Mouse (Mus musculus) cerebellum, postnatal 10 days (tissue): ENCODE data around the gene Madcam1.

Experiments used
- DNase-seq, 2 experiments: peaks; one replicate each; pipeline ENCODE4 v3.0.0; 2021; ENCODE audit warnings: mixed read lengths in 2 of 2

Madcam1 gene

DNA sequence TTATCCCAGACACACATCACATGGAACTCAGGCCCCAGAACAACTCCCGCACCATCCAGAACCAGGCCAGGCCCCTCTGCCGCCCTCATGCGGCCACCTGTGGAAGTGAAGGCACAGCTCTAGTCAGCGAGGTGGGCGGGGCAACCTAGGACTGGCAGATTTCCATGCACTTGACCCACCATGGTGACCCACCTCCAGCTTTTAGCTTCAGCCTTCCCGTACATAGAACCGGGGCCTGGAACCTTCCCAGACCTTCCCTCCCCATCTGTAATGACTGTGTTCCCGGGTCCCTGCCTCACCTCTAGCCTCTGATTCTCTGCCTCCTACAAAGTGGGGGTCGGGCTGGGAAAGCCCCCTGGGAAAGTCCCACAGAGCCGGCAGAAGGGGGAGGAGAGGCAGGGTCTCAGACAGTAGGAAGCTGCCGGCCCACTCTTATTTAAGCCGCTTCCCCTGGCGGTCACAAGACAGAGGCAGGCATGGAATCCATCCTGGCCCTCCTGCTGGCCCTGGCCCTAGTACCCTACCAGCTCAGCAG is at the start of gene Madcam1:
Gene Madcam1, plus strand, starts transcription at position 429 of the 535 bp plus-strand sequence.
- DNase-seq, result peak; percentile 91 to 94

DNA sequence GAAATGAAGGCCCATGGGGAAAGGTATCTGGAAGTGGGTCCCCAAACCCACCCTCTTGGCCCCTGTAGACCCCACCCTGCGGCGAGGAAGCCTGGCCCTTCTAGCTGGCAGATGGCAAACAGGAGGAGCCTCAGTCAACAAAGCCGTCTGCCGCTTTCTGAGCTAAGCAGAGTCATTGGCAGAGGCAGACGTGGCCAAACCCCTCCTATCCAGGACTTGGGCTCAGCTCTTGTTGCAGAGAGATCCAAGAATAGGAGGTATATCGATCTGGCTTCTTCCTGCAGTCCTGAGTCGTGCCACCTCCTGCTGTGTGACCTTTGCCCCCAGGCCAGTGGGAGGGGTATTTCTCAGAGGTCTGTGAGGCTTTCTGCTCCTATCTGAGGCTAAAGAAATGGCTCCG is 48.5 kb upstream of the Madcam1 start:
- peak; percentile 92 to 97 for DNase-seq

DNA sequence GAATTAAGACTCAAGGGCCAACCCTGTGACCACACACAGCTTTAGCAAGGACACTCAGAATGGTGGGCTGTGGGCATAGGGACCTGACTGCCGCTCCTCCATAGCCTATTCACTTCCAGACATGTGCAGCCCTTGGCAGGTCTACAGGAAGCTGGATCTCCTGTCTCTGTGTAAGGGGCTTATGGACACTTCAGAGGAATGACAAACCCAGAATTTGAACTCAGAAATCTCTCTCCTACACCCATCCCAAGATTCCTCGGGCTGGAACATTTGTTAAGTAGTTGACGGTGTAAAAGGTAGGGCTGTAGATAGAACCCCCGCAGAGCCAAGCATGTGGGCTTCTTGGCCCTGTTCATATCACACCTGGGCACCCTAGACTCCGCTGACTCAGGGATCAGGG is 48.0 kb upstream of the Madcam1 start:
- DNase-seq, result peak; percentile 58 to 62

DNA sequence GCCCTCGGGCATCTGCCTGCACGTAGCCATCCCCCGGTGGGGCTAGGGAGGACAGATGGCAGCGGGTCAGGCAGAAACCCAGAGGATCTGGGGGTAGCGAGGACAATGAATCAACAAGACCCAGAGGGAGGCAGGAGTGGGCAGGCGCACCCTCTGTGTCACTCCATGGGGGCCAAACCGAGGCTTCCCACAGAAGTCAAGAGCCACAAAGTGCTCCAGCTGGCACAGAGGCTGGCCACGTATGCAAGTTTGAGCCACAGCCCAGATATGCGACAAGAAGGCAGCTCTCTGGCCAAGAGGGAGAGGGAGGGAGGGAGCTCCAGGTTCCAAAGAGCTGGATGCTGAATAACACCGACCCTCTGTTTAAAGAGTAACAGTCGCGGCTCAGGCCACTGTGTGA is 40.4 kb upstream of the Madcam1 start:
- peak; percentile 71 to 77 for DNase-seq

DNA sequence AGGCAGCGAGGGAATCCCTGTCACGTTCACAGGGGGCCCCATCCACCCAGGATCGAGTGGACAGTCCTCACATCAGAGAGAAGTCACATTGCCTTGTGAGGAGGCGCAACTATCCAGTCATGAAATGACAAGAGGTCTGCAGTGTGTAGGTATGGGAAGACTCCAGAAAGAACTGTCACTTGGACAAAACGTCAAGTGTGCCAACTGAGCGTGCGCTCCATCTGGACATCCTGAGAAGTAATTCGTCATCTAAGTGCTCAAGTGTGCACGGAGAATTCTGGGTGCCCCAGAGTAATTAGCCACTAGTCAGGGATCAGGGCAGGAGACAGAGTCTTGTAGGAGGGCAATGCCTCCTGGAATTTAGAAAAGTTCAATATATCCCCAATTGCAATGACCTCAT is 39.0 kb upstream of the Madcam1 start:
- DNase-seq, result peak; percentile 70 to 78

DNA sequence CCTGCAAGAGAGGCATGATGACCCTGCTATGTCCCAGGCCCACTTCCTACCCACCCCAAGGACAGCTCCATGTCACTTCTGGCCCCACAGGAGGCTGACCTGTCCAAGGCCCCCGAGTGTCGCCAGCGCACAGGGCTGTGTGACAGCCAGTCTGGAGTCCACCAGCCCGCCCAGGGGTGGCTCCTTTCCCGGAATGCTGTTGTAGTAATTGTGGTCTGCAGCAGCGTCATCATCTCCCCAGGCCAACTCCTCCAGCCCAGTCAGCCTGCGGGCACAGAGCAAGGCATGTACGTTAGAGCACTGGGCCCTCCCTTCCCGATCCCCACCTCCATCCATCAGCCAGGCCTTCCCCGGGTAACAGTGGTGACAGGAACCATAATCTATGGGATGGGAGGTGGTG is 38.2 kb upstream of the Madcam1 start:
- peak in 1 of 2 experiments; percentile 51 for DNase-seq

DNA sequence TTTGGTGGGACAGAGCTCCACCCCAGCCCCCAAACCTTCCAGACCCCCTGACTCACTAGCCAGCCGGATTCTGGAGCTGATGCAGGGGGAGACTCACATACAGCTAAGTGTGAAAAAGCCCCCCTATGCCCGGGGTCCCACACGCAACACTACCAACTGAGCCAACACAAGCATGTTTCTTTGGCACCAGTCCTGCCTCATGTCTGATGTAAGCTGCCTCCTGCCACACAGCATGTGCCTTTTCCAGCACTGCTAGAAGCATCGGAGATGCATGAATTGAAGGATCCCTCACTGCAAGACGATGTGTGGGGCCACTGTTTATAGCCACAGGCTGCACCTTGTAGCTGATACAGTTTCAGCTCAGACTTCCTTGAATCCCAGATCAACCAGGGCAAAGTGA is 36.0 kb upstream of the Madcam1 start:
- DNase-seq, result peak; percentile 70 to 75

DNA sequence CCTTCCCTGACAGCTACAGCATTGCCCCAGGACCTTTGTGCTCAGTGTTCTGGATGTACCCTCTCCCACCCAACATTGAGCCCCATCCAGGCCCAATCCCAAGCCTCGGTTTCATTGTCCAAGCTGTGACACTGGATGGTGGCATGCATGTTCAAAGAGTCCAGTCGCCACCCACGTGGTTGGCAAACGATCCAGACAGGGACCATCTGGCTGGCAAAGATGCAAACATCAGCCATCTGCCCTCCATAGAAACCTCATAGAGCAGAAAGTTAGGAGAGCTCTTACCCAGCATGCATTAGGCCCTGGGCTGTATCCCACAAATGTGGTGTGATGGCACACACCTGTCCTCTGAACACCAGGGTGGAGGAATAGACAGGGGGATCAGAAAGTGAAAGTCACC is 32.9 kb upstream of the Madcam1 start:
- DNase-seq, result peak; percentile 90 to 93

DNA sequence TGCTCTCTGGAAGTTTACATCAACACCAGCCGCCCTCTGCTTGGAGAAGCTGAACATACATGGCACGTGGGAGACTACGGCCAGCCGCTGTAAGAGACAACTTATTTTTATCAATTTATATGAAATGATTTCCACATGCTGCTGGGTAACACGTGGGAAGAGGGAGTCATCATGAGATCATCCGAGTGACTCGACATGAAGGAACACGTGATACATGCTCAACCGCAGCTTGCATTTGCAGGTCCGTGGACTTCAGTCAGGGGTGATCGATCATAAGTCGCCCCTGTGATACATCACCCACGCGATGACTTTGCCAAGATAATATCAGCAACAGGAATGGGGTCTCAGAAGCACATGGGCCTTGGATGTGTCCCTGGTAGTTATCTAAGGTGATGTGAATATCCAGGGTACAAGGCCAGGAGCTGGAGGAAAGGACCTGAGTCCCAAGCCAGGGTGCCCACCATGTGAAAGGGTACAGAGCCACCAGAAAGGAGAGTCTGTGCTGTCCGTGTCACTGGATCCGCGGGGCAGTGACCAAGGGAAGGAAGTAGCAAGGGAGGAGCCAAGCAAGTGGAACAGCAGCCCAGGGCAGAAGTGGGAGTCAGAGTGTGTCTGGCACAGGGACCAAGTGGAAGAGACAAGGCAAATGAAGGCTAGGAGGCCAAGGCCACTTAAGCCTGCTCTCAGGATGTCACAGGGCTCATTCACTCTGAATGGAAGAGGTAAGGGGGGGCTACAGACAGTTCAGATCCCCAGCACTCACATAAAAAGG is 31.2 kb upstream of the Madcam1 start:
- DNase-seq, result no peak

DNA sequence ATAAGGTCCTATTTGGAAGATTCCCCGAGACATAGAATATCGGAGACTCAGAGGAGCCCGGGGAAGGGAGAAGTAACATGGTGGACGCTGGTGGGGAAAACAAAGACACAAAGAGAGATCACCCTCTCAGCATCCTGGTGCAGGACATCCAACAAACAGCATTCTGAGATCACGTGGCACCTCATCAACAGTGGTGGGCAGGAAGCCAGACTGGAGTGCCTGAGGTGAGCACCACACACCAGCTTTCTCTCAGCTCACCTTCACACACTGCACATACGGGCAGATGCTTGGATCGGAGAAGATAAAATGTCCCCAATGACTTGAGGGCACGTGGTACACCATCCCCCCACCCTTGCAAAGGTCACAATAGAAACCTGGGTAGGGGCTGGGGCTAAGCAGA is 28.1 kb upstream of the Madcam1 start:
- peak; percentile 63 to 64 for DNase-seq

DNA sequence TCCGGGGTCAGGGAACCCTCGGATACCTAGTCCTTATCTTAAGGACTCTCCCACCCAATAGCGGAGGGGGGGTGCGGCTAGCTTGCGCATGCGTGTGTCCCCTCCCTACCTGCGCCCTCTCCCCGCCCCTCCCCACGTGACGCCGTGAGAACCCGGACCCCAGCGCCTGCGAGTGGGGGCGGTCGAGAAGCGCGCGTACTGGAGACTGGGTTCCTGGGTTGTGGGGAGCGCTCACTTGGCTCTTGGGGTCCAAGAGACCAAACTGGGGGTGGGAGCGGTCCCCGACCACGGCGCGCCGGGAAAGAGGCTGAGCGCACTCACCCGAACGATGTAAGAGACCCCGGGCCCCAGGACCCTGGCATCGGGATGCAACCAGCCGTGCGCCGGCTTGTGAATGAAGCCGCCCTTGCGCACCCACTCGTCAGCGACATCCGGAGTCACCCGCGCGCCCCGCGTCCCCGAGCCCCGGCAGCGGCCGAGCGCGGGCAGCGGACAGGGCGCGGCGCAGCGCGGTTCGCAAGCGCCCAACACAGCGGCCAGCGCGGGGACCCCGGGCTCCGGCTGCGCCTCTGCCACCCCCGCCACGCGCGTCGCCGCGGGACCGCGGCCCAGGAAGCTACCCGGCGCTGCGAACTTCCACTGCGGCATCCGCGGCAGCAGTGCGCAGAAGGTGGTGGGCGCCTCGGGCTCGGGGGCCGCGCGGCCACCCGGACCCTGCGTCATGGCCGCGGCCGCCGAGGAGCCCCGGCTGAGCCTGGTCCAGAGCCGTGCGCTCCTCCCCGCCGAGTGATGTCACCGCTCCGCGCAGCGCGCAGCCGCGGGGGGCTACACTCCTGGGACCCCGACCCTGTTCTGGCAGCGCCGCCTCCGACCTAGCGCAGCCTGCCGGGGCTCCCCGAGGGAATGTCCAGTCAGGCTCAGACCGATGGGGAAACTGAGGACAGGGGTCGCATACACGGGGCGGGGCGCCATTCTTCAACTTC is 26.9 kb upstream of the Madcam1 start, which contains the start of gene Shc2:
Gene Shc2, minus strand, starts transcription at position 791 of the 983 bp plus-strand sequence.
- DNase-seq, result peak; percentile 96 to 98

DNA sequence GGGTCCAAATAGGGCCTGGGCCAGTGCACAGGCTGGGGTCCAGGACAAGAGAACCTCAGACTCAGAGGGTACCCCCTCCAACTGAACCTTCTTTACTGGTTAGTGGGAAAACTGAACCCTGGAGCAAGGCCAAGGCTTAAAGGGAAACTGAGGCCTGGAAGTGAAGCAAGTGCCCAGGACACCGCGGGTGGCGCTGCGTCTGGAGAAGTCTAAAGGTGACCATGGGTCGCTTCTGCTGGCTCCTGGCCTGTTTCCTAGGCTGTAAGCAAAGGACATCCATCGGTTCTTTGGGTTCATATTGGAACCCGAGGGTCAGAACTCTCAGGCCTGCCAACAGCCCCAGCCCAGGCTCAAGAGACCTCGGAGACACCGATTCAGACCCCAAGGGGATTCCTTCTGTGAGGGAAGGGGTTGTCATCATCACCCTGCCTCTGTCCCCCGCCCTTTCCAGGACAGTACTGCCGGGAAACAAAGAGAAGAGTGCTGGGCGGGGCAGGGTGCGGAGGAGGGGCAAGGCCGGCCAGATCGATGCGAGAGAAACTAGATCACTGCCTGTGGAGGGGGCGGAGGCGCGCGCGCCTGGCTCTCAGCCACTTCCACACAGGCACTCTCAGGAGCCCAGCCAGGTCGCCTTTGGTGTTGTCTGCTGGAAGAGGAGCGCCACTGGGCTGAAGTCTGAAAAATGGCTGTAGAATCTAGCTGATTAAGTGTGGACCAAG is 25.7 kb upstream of the Madcam1 start:
- peak; percentile 84 to 92 for DNase-seq

DNA sequence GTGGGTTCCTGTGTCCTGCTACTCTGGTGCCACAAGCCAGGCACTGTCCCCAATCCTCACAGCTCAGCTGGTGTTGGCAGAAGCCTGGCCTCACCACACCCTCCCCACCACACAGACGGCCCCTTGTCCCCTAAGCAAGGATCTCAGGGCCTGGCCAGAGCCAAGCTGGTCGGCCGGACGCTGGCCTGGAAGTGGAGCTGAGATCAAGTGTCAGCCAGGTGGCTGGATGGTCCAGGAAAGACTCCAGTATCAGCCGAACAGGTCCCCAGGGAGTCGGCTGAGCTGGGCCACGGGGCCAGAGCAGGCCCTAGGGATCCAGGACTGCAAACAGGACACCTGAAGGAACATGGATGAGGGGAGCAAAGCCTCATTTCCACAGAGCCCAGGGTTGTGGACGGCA is 18.6 kb upstream of the Madcam1 start, which contains the start of gene Odf3l2:
Gene Odf3l2, minus strand, starts transcription at position 28 of the 400 bp plus-strand sequence.
- peak in 1 of 2 experiments; percentile 18 for DNase-seq

DNA sequence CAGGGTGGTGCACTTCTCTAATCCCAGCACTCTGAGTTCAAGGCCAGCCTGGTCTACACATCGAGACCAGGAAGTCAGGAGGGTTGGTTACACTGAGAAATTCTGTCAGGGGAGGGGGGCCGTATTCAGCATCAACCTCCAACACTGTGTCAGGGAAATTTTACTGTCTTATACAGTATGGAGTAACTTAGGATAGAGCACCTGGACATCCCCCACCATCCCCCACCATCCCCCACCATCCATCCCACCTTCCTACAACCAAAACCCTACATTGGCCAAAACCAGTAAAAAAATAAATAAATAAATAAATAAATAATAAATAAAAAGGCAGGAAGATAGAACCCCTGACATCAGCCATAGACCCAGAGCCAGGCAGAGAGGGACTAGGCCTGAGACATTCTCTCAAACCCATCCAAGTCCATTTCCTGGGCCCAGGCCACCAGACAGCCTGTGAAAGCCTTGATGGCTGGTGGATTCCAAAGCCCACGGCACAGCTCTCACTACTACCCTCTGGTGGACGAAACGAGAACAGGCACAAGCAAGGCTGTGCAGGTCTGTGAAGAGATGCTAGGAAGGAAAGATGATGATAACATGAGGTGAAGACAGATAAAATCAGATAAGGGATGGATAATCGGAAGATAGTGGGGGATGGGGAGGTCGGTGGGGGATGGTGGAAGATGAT is 15.1 kb upstream of the Madcam1 start:
- DNase-seq, result peak; percentile 94 to 97

DNA sequence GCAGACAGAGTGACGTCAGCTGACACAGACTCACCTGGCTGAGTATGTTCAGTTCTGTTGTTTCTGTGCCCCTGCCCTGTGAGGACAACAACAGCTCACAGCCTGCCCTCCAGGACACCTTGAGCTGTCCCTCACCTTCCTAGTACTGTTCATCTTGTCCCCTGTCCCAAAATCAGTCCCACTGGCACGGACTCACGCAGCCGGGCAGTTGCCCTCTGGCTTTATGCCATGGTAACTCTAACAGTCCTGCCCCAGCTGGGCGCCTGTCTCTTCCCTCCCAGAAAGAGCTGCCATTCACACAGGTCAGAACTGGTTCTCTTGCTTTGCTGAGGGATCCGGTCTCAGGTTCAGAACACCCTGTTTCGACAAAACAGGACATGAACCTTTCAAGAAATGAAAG is 11.6 kb upstream of the Madcam1 start:
- no peak for DNase-seq

DNA sequence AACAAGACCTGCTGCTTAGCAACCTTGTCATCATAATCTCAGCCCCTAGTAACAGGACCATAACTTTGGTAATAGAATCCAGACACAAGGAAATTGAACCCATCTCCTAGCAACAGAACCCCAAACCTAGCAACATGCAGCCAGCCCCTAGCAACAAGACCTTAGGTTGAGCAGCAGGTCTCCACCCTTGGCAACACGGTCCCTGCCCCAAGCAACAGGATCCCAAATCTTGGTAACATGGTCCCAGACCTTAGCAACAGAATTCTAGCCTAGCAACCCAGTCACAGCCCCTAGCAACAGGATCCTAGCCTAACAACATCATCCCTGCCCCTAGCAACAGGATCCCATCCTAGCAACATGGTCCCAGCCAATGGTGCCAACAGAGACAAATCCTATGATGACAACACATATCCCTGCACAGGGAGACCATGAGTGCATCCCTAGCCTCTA is 9.4 kb upstream of the Madcam1 start:
- DNase-seq, result peak in 1 of 2 experiments; percentile 33

DNA sequence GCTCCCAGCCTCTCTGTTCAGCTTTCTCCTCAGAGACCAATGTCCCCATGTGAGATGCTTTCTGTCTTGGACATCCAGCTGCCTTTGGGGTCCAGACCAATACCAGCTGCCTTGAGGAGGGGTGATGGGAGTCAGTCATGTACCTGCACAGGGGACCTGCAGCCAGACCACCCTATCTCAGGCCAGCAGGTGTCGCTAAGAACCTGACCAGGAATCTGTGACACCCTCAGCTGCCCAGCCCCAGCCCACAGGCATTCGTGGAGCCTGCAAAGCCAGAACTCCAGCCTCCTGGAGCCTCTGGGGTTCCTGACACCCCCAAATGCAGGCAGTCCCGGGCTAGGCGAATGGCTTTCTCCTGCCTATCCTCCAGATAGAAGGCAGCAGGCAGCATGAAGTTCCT is 5.5 kb upstream of the Madcam1 start:
- DNase-seq, result peak in 1 of 2 experiments; percentile 35

DNA sequence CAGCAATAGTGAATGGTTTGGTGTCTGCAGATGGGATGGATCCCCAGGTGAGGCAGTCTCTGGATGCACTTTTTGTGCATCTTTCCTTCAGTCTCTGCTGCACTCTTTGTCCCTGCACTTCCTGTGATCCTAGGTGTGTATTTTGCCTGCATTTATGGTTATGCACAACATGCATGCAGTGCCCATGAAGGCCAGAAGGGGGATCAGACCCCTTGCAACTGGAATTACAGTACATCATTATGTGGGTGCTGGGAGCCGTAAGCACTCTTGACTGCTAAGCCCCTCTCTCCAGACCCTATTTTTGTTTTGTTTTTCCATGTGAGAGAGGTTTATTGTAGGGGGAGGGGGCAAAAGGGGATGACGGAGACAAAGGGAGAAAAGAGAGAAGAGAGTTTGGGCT is 4.1 kb upstream of the Madcam1 start:
- peak in 1 of 2 experiments; percentile 58 for DNase-seq

DNA sequence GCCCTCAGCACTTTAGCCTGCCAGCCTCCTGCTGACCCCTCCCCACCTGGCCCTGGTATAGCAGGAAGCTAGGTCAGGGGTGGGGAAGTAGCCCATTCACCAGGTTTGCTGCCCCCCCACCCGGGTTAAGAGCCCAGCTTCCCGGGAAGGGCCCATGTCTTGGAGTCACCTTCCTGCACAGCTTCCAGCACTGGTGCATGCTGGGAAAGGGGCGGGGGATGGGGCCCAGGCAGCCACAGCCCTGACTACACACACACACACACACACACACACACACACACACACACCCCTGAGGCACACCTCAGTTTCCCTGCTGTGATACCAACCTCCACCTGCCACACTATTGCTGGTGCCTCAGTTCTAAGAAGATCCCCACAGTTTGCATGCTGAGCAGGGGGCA is 2.5 kb upstream of the Madcam1 start:
- peak in 1 of 2 experiments; percentile 22 for DNase-seq

DNA sequence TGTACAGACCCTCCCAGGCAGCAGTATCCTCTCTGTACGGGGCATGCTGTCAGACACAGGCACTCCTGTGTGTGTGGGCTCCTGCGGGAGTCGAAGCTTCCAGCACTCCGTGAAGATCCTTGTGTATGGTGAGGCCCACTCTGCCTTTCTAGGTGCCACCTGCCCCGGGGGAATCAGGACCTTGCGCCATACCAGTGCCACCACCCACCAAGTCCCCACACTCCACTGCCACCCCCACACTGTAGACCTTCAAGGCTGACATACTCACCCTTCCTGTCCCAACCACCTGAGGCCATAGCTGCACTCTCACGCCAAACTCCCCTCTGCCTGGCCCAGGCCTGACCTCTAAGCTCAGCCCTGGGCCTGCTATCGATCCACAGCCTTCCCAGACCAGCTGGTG is 692 bp downstream of the Madcam1 start:
- no peak for DNase-seq

DNA sequence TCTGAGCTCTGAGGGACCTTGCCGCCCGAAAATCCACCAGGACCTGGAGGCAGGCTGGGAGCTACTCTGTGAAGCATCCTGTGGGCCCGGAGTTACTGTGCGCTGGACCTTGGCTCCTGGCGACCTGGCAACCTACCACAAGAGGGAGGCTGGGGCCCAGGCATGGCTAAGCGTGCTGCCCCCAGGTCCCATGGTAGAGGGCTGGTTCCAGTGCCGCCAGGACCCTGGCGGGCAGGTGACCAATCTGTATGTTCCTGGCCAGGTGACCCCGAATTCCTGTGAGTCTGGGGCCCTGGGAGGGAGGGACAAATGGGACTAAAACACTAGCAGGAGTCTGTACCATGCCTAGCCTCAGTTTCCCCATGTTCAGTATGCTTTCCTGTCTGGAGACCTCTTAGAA is 2.1 kb downstream of the Madcam1 start:
- no peak for DNase-seq

DNA sequence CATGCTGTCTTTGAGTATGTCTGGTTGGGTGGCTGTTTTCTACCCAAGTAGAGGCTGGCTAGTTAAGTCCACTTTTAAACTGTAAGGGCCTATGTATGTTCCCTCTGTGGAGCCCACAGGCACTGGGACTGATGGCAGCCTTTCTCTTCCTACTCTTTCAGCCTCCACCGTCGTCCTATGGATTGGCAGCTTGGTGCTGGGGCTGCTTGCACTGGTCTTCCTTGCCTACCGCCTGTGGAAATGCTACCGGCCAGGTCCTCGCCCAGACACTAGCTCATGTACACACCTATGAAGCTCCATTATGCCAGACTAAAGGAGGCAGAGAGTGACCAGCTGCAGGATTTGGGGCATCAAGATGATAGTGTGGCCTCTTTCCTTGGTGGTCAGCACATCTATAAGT is 3.7 kb downstream of the Madcam1 start:
- no peak for DNase-seq
